Comparison of ENCODE assay signal across 8 mouse cellular contexts in genomic region chr16:4594814-4595526, GRCm38 (mm10). TPM values are rescaled to one million over a fixed set of nuclear protein-coding genes. Genes with fewer than 3 reads are reported as not detected.
DNase-seq lines count a peak whose midpoint lies in the region; ATAC-seq and TF ChIP-seq lines count a peak whose summit lies in the region.

No protein-coding gene starts in this region.

- peak overlapping the region; percentile 92 for H3K9ac ChIP-seq in kidney, embryonic 15.5 days
- H3K9ac ChIP-seq in embryonic facial prominence, embryonic 12.5 days = peak overlapping the region; percentile 93
- H3K9ac ChIP-seq in hindbrain, postnatal 0 days (replicated peaks; ENCODE audit: low read length) = peak overlapping the region; percentile 91
- peak overlapping the region; percentile 99 for H3K9ac ChIP-seq in midbrain, embryonic 12.5 days (replicated peaks)

- H3K27ac ChIP-seq in kidney, embryonic 15.5 days = peak overlapping the region; percentile 97
- H3K27ac ChIP-seq in embryonic facial prominence, embryonic 12.5 days = peak overlapping the region; percentile 97
- H3K27ac ChIP-seq in hindbrain, postnatal 0 days = peak overlapping the region; percentile 90
- peak overlapping the region; percentile 97 for H3K27ac ChIP-seq in midbrain, embryonic 12.5 days (replicated peaks)

- TF ChIP-seq CTCF in G1E (IDR thresholded peaks at IDR 0.05; ENCODE audit: low read depth, low read length) = no peak
- TF ChIP-seq CTCF in hindbrain, postnatal 0 days (IDR thresholded peaks at IDR 0.05; ENCODE audit: low read depth) = no peak

- peak; percentile 13; the same call in 1 of the 2 replicates for ATAC-seq in kidney, embryonic 15.5 days (replicated peaks; ENCODE audit: low FRiP score)
- ATAC-seq in G1E (ENCODE audit: extremely low read depth, insufficient number of reproducible peaks, low FRiP score, poor library complexity, severe bottlenecking) = no peak; the same call in 1 of the 2 replicates
- peak; percentile 3; the same call in 1 of the 2 replicates for ATAC-seq in embryonic facial prominence, embryonic 12.5 days (ENCODE audit: insufficient number of reproducible peaks, insufficient read depth, low FRiP score, low TSS enrichment)
- peak; percentile 32 for ATAC-seq in hindbrain, postnatal 0 days
- peak; percentile 57 for ATAC-seq in midbrain, embryonic 12.5 days (ENCODE audit: low FRiP score, low read depth)

- H3K4me3 ChIP-seq in kidney, embryonic 15.5 days (replicated peaks) = peak overlapping the region; percentile 79
- H3K4me3 ChIP-seq in G1E (ENCODE audit: low read depth, low read length) = peak overlapping the region; percentile 69
- H3K4me3 ChIP-seq in embryonic facial prominence, embryonic 12.5 days = peak overlapping the region; percentile 89
- peak overlapping the region; percentile 86 for H3K4me3 ChIP-seq in hindbrain, postnatal 0 days (ENCODE audit: low read length)
- peak overlapping the region; percentile 88 for H3K4me3 ChIP-seq in midbrain, embryonic 12.5 days

- no peaks in the 10 kb centered on the region for H3K9me3 ChIP-seq in kidney, embryonic 15.5 days (replicated peaks)
- H3K9me3 ChIP-seq in G1E (replicated peaks) = no peaks in the 10 kb centered on the region
- H3K9me3 ChIP-seq in embryonic facial prominence, embryonic 12.5 days = no peaks in the 10 kb centered on the region
- H3K9me3 ChIP-seq in hindbrain, postnatal 0 days (ENCODE audit: low read length) = no peaks in the 10 kb centered on the region
- no peaks in the 10 kb centered on the region for H3K9me3 ChIP-seq in midbrain, embryonic 12.5 days

- no peak for DNase-seq in kidney, postnatal 10 days
- no peak for DNase-seq in G1E (ENCODE audit: low spot score)
- peak; percentile 55 for DNase-seq in hindbrain, postnatal 0 days (ENCODE audit: low spot score)
- DNase-seq in urinary bladder, postnatal 14 days (ENCODE audit: low spot score) = no peak
- DNase-seq in layer of hippocampus, adult 8-10 months (ENCODE audit: low spot score in 2 of 2) = no peak

- peaks cover 72% of the 10 kb centered on the region for H3K4me1 ChIP-seq in kidney, embryonic 15.5 days
- peaks cover 22% of the 10 kb centered on the region for H3K4me1 ChIP-seq in G1E (ENCODE audit: insufficient read depth, low read depth, low read length)
- H3K4me1 ChIP-seq in embryonic facial prominence, embryonic 12.5 days = peaks cover 65% of the 10 kb centered on the region
- H3K4me1 ChIP-seq in hindbrain, postnatal 0 days (ENCODE audit: insufficient read depth, low read length) = peaks cover 45% of the 10 kb centered on the region
- H3K4me1 ChIP-seq in midbrain, embryonic 12.5 days = peaks cover 64% of the 10 kb centered on the region

- H3K36me3 ChIP-seq in kidney, embryonic 15.5 days = peaks cover 11% of the 10 kb centered on the region
- H3K36me3 ChIP-seq in G1E (replicated peaks) = no peaks in the 10 kb centered on the region
- H3K36me3 ChIP-seq in embryonic facial prominence, embryonic 12.5 days = peaks cover 8% of the 10 kb centered on the region
- no peaks in the 10 kb centered on the region for H3K36me3 ChIP-seq in hindbrain, postnatal 0 days (ENCODE audit: insufficient read depth, low read length)
- peaks cover 4% of the 10 kb centered on the region for H3K36me3 ChIP-seq in midbrain, embryonic 12.5 days

- peak overlapping the region; percentile 88 for H3K4me2 ChIP-seq in kidney, embryonic 15.5 days
- peak overlapping the region; percentile 93 for H3K4me2 ChIP-seq in embryonic facial prominence, embryonic 12.5 days (replicated peaks)
- H3K4me2 ChIP-seq in hindbrain, postnatal 0 days (ENCODE audit: low read depth, low read length) = peak overlapping the region; percentile 86
- H3K4me2 ChIP-seq in midbrain, embryonic 12.5 days (replicated peaks) = peak overlapping the region; percentile 100

- no peaks in the 10 kb centered on the region for H3K27me3 ChIP-seq in kidney, embryonic 15.5 days
- peaks cover 78% of the 10 kb centered on the region for H3K27me3 ChIP-seq in G1E (ENCODE audit: insufficient read depth, low read length)
- no peaks in the 10 kb centered on the region for H3K27me3 ChIP-seq in embryonic facial prominence, embryonic 12.5 days
- no peaks in the 10 kb centered on the region for H3K27me3 ChIP-seq in hindbrain, postnatal 0 days (ENCODE audit: insufficient read depth, low read length)
- no peaks in the 10 kb centered on the region for H3K27me3 ChIP-seq in midbrain, embryonic 12.5 days

- WGBS in kidney, embryonic 15.5 days = under 1% methylated on average over 45 of the region's 52 CpGs
- WGBS in embryonic facial prominence, embryonic 12.5 days = 0% methylated on average over 38 of the region's 52 CpGs
- 1% methylated on average over 37 of the region's 52 CpGs for WGBS in hindbrain, postnatal 0 days
- WGBS in midbrain, embryonic 12.5 days = under 1% methylated on average over 45 of the region's 52 CpGs

RNA-seq across cellular contexts. Expression of gene Glis2, which starts 0.5 kb away (rescaled TPM):
- polyA plus RNA-seq in kidney, embryonic 15.5 days (2015; fragmentation: Nextera tagmentation; extraction: Ambion mirVana) = 41.2 and 43.8 TPM in 2 replicates
- total RNA-seq in G1E (2014; fragmentation: Nextera tagmentation) (2.6 and 2.8 TPM in 2 replicates), G1E (2017) (1.0 and 1.2 TPM in 2 replicates)
- 2.6 and 3.0 TPM in 2 replicates for polyA plus RNA-seq in G1E (2012)
- polyA plus RNA-seq in embryonic facial prominence, embryonic 12.5 days (2016; fragmentation: Nextera tagmentation; extraction: Ambion mirVana) = 33.0 and 33.4 TPM in 2 replicates
- 25.8 and 28.2 TPM in 2 replicates for total RNA-seq in hindbrain, postnatal 0 days (2014; rRNA removed)
- polyA plus RNA-seq in hindbrain, postnatal 0 days (2015; fragmentation: Nextera tagmentation; extraction: Ambion mirVana) = 12.0 and 12.5 TPM in 2 replicates
- 28.2 and 35.6 TPM in 2 replicates for polyA plus RNA-seq in midbrain, embryonic 12.5 days (2016; fragmentation: Nextera tagmentation; extraction: Ambion mirVana)
- 10 to 100 TPM; 10.9 to 18.4 (median 11.9) TPM for total RNA-seq in layer of hippocampus, adult 8-10 months (2022)

RNA-seq across cellular contexts. Expression of gene Pam16, which starts 29.8 kb away (rescaled TPM):
- polyA plus RNA-seq in kidney, embryonic 15.5 days (2015; fragmentation: Nextera tagmentation; extraction: Ambion mirVana) = 90.1 and 92.6 TPM in 2 replicates
- total RNA-seq in G1E (2014; fragmentation: Nextera tagmentation) = 65.3 and 70.0 TPM in 2 replicates
- total RNA-seq in G1E (2017) = 41.7 and 48.3 TPM in 2 replicates
- 35.3 and 51.6 TPM in 2 replicates for polyA plus RNA-seq in G1E (2012)
- 96.4 and 104 TPM in 2 replicates for polyA plus RNA-seq in embryonic facial prominence, embryonic 12.5 days (2016; fragmentation: Nextera tagmentation; extraction: Ambion mirVana)
- total RNA-seq in hindbrain, postnatal 0 days (2014; rRNA removed) = 25.4 and 88.3 TPM in 2 replicates
- 135 and 140 TPM in 2 replicates for polyA plus RNA-seq in hindbrain, postnatal 0 days (2015; fragmentation: Nextera tagmentation; extraction: Ambion mirVana)
- polyA plus RNA-seq in midbrain, embryonic 12.5 days (2016; fragmentation: Nextera tagmentation; extraction: Ambion mirVana) = 112 and 123 TPM in 2 replicates
- total RNA-seq in layer of hippocampus, adult 8-10 months (2022) = 100 to 1,000 TPM in 1 of 4 experiments, 10 to 100 TPM in 3; 81.5 to 100 (median 89.5) TPM

RNA-seq across cellular contexts. Expression of gene Tfap4, which starts 35.3 kb away (rescaled TPM):
- 24.6 and 25.7 TPM in 2 replicates for polyA plus RNA-seq in kidney, embryonic 15.5 days (2015; fragmentation: Nextera tagmentation; extraction: Ambion mirVana)
- 46.3 and 69.0 TPM in 2 replicates for total RNA-seq in G1E (2014; fragmentation: Nextera tagmentation)
- 23.2 and 26.0 TPM in 2 replicates for total RNA-seq in G1E (2017)
- polyA plus RNA-seq in G1E (2012) = 81.1 and 87.0 TPM in 2 replicates
- polyA plus RNA-seq in embryonic facial prominence, embryonic 12.5 days (2016; fragmentation: Nextera tagmentation; extraction: Ambion mirVana) = 27.8 and 31.5 TPM in 2 replicates
- total RNA-seq in hindbrain, postnatal 0 days (2014; rRNA removed) = 7.8 and 9.3 TPM in 2 replicates
- polyA plus RNA-seq in hindbrain, postnatal 0 days (2015; fragmentation: Nextera tagmentation; extraction: Ambion mirVana) = 7.0 and 7.6 TPM in 2 replicates
- 17.8 and 19.2 TPM in 2 replicates for polyA plus RNA-seq in midbrain, embryonic 12.5 days (2016; fragmentation: Nextera tagmentation; extraction: Ambion mirVana)
- total RNA-seq in layer of hippocampus, adult 8-10 months (2022) = 1 to 10 TPM; 5.8 to 7.4 (median 7.4) TPM

RNA-seq across cellular contexts. Expression of gene Vasn, which starts 44.8 kb away (rescaled TPM):
- polyA plus RNA-seq in kidney, embryonic 15.5 days (2015; fragmentation: Nextera tagmentation; extraction: Ambion mirVana) = 22.7 and 23.5 TPM in 2 replicates
- total RNA-seq in G1E (2014; fragmentation: Nextera tagmentation) (0.30 TPM in 1 of 2 replicates, not detected in the other), G1E (2017) (0.05 and 0.12 TPM in 2 replicates)
- polyA plus RNA-seq in G1E (2012) = 0.03 and 0.04 TPM in 2 replicates
- 23.4 and 24.1 TPM in 2 replicates for polyA plus RNA-seq in embryonic facial prominence, embryonic 12.5 days (2016; fragmentation: Nextera tagmentation; extraction: Ambion mirVana)
- 18.4 and 18.8 TPM in 2 replicates for total RNA-seq in hindbrain, postnatal 0 days (2014; rRNA removed)
- polyA plus RNA-seq in hindbrain, postnatal 0 days (2015; fragmentation: Nextera tagmentation; extraction: Ambion mirVana) = 6.1 and 7.3 TPM in 2 replicates
- polyA plus RNA-seq in midbrain, embryonic 12.5 days (2016; fragmentation: Nextera tagmentation; extraction: Ambion mirVana) = 7.7 and 11.1 TPM in 2 replicates
- 10 to 100 TPM in 1 of 4 experiments, 1 to 10 TPM in 3; 4.8 to 10.2 (median 6.7) TPM for total RNA-seq in layer of hippocampus, adult 8-10 months (2022)

RNA-seq across cellular contexts. Expression of gene Dnaja3, which starts 44.8 kb away (rescaled TPM):
- polyA plus RNA-seq in kidney, embryonic 15.5 days (2015; fragmentation: Nextera tagmentation; extraction: Ambion mirVana) = 77.7 and 81.4 TPM in 2 replicates
- total RNA-seq in G1E (2014; fragmentation: Nextera tagmentation) (53.1 and 56.1 TPM in 2 replicates), G1E (2017) (63.5 and 73.2 TPM in 2 replicates)
- polyA plus RNA-seq in G1E (2012) = 23.9 and 33.1 TPM in 2 replicates
- 57.1 and 59.8 TPM in 2 replicates for polyA plus RNA-seq in embryonic facial prominence, embryonic 12.5 days (2016; fragmentation: Nextera tagmentation; extraction: Ambion mirVana)
- 49.6 and 50.6 TPM in 2 replicates for total RNA-seq in hindbrain, postnatal 0 days (2014; rRNA removed)
- 52.9 and 54.3 TPM in 2 replicates for polyA plus RNA-seq in hindbrain, postnatal 0 days (2015; fragmentation: Nextera tagmentation; extraction: Ambion mirVana)
- 55.9 and 58.5 TPM in 2 replicates for polyA plus RNA-seq in midbrain, embryonic 12.5 days (2016; fragmentation: Nextera tagmentation; extraction: Ambion mirVana)
- 10 to 100 TPM; 59.6 to 68.7 (median 64.4) TPM for total RNA-seq in layer of hippocampus, adult 8-10 months (2022)
